Mouse (Mus musculus) spleen, adult 2 months (tissue): Measurements from ENCODE around the gene Fndc3b.

Source experiments
- CTCF ChIP-seq: fragments of 200-500 bp; IDR thresholded peaks from 2 replicates; pipeline ENCODE4 v1.5.1; 2011; ENCODE audit warnings: mild to moderate bottlenecking, inconsistent platforms; ENCODE audit not compliant: insufficient read depth, insufficient read length, insufficient replicate concordance; ENCODE audit errors: extremely low read depth
- POLR2A ChIP-seq: fragments of 200-500 bp; IDR thresholded peaks from 2 replicates; pipeline ENCODE4 v1.6.1; 2011; ENCODE audit warnings: low read depth, low read length, inconsistent platforms

DNA sequence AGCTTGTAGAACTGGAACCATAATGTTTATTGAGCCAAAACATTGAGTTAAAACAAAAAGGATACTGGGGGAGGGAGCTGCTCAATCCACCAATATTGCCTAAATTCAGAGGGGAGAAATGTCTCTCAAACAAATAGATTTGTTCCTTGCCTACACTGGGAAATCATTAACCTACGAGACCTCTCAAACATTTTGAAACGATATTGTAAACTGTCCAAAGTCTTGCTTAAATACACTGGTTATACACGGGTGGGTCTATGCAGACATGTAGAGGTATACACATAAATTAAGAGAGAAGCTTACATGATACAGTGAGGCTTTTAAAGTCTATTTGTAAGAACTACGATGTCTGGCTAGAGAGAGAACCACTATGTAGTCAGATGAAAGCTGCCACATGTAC lies 151.8 kb downstream of the Fndc3b start:
- TF ChIP-seq CTCF, result no peak
- no peak for TF ChIP-seq POLR2A
